Mouse (Mus musculus) telencephalon, adult 2 months (tissue): Measurements from ENCODE around the gene Klk1b26.
"Not testable (repeated sequence)": the region's sequence is repeated elsewhere in the genome, so short reads cannot be mapped to it uniquely, and the experiment has no call there.

Experiments used
- DNase-seq: peaks from one replicate; pipeline ENCODE4 v3.0.0-alpha.2; 2011; ENCODE audit warnings: low read depth, low spot score

Klk1b26 gene

DNA sequence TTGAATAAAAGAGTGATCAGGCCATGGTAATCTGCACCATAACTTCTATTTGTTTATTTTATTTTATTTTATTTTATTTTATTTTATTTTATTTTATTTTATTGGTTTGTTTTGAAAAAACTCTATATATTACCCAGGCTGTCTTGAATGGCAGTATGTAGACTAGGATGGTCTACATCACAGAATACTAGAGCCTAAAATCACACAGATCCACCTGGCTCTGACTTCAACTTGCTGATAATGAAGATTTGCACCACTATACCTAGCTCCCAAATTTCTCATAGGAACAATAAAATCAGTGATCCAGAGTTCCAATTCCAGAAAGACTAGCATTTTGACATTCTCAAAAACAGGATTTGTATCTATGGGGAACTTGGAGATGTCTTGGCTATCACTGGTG lies at the start of gene Klk1b26:
Klk1b26 (plus strand) TSS at position 301 of the 400 bp plus-strand sequence.
- not testable (repeated sequence) for DNase-seq

DNA sequence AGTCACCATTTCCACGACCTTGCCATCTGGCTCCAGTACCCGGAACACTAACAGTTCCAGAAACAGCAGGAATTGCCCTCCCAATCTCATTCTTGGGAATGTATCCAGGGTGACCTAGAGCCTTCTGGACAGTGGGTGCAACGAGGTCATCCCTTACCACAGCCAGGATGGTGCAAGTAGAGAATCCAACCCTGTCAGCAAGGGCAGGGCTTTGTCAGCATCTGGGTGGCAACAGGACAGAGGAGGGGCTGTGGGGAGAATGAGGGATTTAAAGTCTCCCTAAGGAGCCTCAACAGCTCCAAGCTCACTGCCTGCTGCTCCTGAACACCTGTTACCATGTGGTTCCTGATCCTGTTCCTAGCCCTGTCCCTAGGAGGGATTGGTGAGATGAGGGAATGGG lies 45.5 kb upstream of the Klk1b26 start, which contains the start of gene Klk1b1:
Klk1b1 (plus strand) TSS at position 301 of the 400 bp plus-strand sequence.
- no peak for DNase-seq

DNA sequence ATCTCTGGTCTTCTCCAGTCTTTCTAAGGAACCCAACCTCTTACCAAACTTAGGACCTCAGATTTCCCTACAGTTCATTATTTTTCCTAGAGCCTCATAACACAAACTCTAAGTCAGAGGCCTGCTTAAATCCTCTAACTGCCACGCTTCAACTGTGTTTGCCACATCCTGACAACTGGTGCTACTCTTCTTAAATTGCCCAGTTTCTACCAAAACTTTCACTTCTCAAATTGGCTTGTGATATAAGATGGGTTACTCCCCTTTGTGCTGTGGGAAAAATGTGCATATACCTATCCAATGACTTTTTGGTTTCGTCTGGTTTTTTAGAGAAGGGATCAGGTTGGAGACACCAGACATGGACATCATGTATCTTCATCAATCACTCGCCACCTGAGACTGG lies 44.9 kb upstream of the Klk1b26 start:
- no peak for DNase-seq

DNA sequence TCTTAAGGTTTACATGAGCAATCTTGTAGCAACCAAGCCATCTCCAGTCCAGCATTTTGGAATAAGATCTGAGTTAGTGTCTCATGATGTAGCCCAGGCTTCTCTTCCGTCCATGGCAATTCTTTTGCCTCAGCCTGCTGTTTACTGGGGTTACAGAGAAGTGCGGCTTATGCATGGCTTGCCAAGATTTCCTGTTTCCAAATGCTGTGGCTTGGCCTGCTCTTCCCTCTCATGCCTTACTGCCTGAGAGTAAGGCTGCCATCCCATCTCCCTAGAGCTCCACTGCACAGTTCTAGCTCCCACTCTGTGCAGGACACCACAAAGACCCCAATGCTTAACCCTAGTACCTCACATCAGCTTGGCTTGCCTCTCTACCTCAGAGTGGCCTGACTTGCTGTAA lies 44.4 kb upstream of the Klk1b26 start:
- DNase-seq = no peak

DNA sequence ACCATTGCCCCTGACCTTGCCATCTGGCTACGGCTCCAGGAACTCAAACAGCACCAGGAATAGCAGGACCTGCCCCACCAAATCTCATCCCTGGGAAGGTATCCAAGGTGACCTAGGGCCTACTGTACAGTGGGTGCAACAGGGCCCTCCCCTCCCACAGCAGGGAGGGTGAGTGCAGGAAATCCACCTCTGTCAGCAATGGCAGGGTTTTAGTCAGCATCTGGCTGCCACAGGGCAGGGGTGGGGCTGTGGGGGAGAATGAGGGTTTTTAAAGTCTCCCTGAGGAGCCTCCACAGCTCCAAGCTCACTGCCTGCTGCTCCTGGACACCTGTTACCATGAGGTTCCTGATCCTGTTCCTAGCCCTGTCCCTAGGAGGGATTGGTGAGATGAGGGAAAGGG lies 36.2 kb upstream of the Klk1b26 start, which contains the start of gene Klk1b9:
Klk1b9 (plus strand) TSS at position 301 of the 400 bp plus-strand sequence.
- DNase-seq = not testable (repeated sequence)

DNA sequence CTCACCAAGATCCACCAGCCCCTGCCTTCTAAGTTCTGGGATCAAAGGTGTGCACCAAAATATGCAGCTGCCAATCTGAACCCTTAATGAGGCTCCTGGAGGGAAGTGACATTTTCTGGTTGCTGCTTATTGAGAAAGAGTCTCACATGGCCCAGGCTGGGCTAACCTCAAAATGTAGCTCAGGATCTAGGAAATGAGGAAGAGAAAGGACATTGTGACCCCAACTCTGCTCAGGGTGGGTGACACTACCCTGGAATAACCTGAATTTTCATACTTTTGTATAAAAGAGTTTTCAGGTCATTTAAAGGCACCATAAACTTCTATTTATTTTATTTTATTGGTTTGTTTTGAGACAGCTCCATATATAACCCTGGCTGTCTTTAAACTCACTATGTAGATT lies 26.3 kb upstream of the Klk1b26 start:
- DNase-seq = no peak

DNA sequence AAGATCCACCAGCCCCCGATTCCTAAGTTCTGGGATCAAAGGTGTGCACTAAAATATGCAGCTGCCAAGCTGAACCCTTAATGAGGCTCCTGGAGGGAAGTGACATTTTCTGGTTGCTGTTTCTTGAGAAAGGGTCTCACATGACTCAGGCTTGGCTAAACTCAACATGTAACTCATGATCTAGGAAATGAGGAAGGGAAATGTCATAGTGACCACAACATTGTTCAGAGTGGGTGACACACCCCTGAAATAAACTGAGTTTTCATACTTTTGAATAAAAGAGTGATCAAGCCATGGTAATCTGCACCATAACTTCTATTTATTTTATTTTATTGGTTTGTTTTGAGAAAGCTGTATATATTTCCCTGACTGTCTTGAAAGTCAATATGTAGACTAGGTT lies 17.1 kb upstream of the Klk1b26 start:
- not testable (repeated sequence) for DNase-seq

DNA sequence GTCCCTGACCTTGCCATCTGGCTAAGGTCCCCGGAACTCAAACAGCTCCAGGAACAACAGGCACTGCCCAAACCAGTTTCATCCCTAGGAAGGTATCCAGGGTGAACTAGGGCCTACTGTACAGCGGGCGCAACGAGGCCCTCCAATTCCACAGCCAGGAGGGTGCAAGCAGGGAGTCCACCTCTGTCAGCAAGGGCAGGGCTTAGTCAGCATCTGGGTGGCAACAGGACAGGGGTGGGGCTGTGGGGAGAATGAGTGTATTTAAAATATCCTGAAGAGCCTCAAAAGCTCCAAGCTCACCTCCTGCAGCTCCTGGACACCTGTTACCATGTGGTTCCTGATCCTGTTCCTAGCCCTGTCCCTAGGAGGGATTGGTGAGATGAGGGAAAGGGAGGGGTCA lies 16.4 kb upstream of the Klk1b26 start, which contains the start of gene Klk1b11:
Klk1b11 (plus strand) TSS at position 301 of the 400 bp plus-strand sequence.
- not testable (repeated sequence) for DNase-seq

DNA sequence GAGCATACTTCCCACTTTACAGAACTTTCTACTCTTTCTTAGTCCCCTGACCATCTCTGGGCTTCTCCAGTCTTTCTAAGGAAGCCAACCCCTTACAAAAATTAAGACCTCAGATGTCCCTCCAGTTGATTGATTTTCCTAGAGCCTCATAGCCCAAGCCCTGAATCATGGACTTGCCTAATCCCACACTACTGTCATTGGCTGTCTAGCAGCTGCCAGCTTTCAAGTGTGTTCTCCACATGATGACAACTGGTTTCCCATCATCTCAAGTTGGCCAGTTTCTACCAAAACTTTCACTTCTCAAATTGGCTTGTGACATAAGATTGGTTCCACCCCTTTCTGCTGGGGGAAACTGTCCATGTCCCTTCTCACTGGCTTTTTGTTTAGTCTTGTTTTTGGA lies 7.1 kb upstream of the Klk1b26 start:
- DNase-seq = no peak

DNA sequence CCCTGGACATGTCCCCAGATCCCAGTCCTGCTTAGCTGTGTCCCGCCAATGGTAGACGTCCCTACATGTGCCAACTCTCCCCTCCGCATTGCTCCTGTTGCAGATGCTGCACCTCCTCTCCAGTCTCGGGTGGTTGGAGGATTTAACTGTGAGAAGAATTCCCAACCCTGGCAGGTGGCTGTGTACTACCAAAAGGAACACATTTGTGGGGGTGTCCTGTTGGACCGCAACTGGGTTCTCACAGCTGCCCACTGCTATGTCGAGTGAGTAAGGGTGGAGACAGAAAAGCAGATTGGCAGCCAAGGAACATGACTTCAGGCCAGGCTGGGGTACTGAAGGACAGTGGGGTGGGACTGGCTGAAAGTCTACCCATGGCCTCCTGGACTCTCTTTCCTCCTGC lies 2.7 kb downstream of the Klk1b26 start:
- peak; percentile 16 for DNase-seq

DNA sequence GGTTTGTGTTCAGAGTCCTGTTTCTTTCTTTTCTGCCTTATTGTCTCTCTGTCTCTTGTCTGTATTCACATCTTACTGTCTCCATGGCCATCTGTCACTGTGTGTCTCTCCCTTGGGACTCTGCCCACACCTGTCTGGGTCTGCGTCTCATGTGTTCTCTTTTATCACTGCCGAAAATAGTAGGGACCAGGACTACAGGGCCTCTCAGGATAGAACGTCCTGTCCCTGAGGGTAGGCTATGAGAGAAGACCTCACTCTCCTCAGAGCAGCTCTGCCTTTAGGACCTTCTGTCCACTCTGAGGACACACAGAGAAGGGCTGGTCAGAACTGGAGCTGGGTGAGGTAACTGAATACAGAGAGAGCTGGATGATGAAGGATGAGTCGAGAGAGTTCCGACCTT lies 3.1 kb downstream of the Klk1b26 start:
- DNase-seq = peak; percentile 10

DNA sequence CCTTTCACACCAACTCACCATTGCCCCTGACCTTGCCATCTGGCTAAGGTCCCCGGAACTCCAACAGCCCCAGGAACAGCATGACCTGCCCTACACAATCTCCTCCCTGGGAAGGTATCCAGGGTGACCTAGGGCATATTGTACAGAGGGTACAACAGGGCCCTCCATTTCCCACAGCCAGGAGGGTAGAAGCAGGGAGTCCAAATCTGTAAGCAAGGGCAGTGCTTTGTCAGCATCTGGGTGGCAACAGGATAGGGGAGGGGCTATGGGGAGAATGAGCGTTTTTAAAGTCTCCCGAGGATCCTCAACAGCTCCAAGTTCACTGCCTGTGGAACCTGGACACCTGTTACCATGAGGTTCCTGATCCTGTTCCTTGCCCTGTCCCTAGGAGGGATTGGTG lies 40.0 kb downstream of the Klk1b26 start, which contains the start of gene Klk1b27:
Klk1b27 (plus strand) TSS at position 301 of the 400 bp plus-strand sequence.
- DNase-seq = not testable (repeated sequence)
